In the genomic region with DNA sequence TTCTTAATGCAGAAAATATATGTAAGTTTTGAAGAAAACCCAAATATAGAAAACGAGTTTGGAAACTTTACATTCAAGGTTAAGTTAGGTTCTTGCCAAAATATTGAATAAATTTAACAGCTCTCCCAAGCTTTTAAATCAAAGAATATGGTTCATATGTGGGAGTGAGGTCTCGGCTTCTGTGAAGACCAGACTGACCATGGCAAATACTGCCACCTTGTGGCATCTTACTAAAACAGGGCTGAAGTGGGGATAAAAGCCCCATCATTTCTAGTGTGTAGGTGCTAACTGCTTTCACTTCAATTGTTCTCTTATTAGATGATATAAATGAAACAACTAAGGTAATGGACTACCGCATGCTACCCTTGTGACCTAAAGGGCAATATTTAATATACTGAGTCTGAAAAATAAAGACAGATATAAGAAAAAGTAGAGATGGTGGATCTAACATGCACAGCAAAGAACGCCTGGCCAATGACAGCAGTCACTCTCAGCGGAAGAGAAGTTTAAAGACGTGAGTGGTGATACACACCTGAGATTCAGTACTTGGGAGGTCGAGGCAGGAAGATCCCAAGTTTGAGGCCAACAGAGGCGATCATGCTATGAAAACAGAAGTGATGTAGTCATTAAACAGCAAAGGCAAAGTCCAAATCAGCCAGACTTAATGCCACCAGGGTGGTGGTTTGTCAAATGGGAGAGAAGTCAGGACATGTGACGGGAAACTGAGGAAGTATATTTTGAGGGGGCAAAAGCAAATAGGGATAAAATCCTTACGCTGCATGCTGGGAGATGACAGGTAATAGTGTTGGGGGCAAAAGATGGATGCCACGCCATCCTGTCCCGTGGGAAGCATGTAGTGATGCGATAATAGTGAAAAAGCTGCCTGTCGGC, we compare ENCODE assay signal across 8 mouse cellular contexts. TPM values are rescaled to one million over a fixed set of nuclear protein-coding genes. Genes with fewer than 3 reads are reported as not detected.
DNase-seq lines count a peak whose midpoint lies in the region; ATAC-seq and TF ChIP-seq lines count a peak whose summit lies in the region.

No protein-coding gene starts in this region.

- H3K27ac ChIP-seq in heart, adult 2 months, result no peak overlapping the region
- H3K27ac ChIP-seq in intestine, embryonic 14.5 days (ENCODE audit: low read depth), result no peak overlapping the region

- intact Hi-C loops in heart, adult 2 months (cut with DNase I), result no loop called here
- intact Hi-C loops in heart, postnatal 36 days (cut with DNase I), result loop anchor here (5.0 to 10.0 kb wide), 2 partner anchors 83 to 465 kb away; a partner anchor contains a TSS
- intact Hi-C loops in gastrocnemius, postnatal 36 days (cut with DNase I), result loop anchor here (5.0 to 10.0 kb wide), 2 partner anchors 343 to 465 kb away; a partner anchor contains a TSS

- no peak overlapping the region for H3K9ac ChIP-seq in heart, adult 2 months (ENCODE audit: low read depth, low read length)
- H3K9ac ChIP-seq in intestine, embryonic 14.5 days (ENCODE audit: low read length), result no peak overlapping the region

- H3K4me3 ChIP-seq in heart, adult 2 months, result no peak overlapping the region
- no peak overlapping the region for H3K4me3 ChIP-seq in intestine, embryonic 14.5 days (ENCODE audit: low read depth, low read length)

- peak; percentile 82 for TF ChIP-seq CTCF in heart, adult 2 months (IDR thresholded peaks at IDR 0.05)

- TF ChIP-seq POLR2A in heart, adult 2 months (IDR thresholded peaks at IDR 0.05; ENCODE audit: insufficient read depth, low read depth, low read length), result no peak

- ATAC-seq in intestine, embryonic 14.5 days (replicated peaks; ENCODE audit: low FRiP score, low TSS enrichment, low read depth), result no peak

- DNase-seq in heart, adult 2 months, result no peak
- no peak for DNase-seq in heart, postnatal 36 days
- DNase-seq in B cell, adult 2 months, result peak; percentile 18 to 33
- peak; percentile 28 for DNase-seq in T-cell, adult 2 months (ENCODE audit: low spot score)
- peak; percentile 47 for DNase-seq in intestine, embryonic 14.5 days (ENCODE audit: low spot score)
- DNase-seq in retina, postnatal 1 day, result peak; percentile 59
- no peak for DNase-seq in left cerebral cortex, adult 9 months (ENCODE audit: low spot score in 2 of 2)
- no peak for DNase-seq in gastrocnemius, postnatal 36 days

- H3K4me1 ChIP-seq in heart, adult 2 months (ENCODE audit: control insufficient read depth, insufficient read depth, low read length), result no peaks in the 10 kb centered on the region; the same call in 1 of the 2 replicates
- no peaks in the 10 kb centered on the region for H3K4me1 ChIP-seq in intestine, embryonic 14.5 days (replicated peaks; ENCODE audit: control insufficient read depth, insufficient read depth, low read length)

- 85% methylated on average over 14 of the region's 14 CpGs for WGBS in heart, adult 2 months
- WGBS in intestine, embryonic 14.5 days, result 86% methylated on average over 14 of the region's 14 CpGs

- H3K36me3 ChIP-seq in heart, adult 2 months (ENCODE audit: control insufficient read depth, insufficient read depth, low read length), result no peaks in the 10 kb centered on the region
- peaks cover 42% of the 10 kb centered on the region for H3K36me3 ChIP-seq in intestine, embryonic 14.5 days (ENCODE audit: control insufficient read depth, insufficient read depth, low read length)

- no peak overlapping the region for H3K4me2 ChIP-seq in intestine, embryonic 14.5 days (ENCODE audit: low read length)

- H3K79me2 ChIP-seq in heart, adult 2 months (replicated peaks; ENCODE audit: control insufficient read depth, insufficient read depth, low read length), result no peaks in the 10 kb centered on the region

- TF ChIP-seq EP300 in heart, adult 2 months (IDR thresholded peaks at IDR 0.05; ENCODE audit: insufficient read depth, low read depth, low read length), result no peak

- peaks cover 2% of the 10 kb centered on the region; the same call in 1 of the 2 replicates for H3K9me3 ChIP-seq in intestine, embryonic 14.5 days (ENCODE audit: control insufficient read depth, low read length)

- no peaks in the 10 kb centered on the region for H3K27me3 ChIP-seq in heart, adult 2 months (ENCODE audit: control insufficient read depth, insufficient read depth, low read length)
- H3K27me3 ChIP-seq in intestine, embryonic 14.5 days (replicated peaks; ENCODE audit: control insufficient read depth, insufficient read depth, low read length), result no peaks in the 10 kb centered on the region

RNA-seq across cellular contexts. Expression of a gene that starts 12.5 kb away (rescaled TPM):
- total RNA-seq in heart, adult 2 months (2021), result 10 to 100 TPM; 27.4 to 27.5 TPM
- polyA plus RNA-seq in heart, adult 2 months (2012; rRNA removed), result 17.3 and 25.0 TPM in 2 replicates
- total RNA-seq in heart, postnatal 36 days (2021), result 10 to 100 TPM; 25.7 to 28.3 TPM
- polyA plus RNA-seq in intestine, embryonic 14.5 days (2014; fragmentation: Nextera tagmentation; extraction: Ambion mirVana), result 157 and 162 TPM in 2 replicates
- total RNA-seq in gastrocnemius, postnatal 36 days (2021), result 1 to 10 TPM; 7.2 to 9.1 TPM

Comparison
In these comparisons a context has a peak if more than half of its experiments do, and no peak if none do; other contexts are left out.
1. DNase-seq: peak in B cell, adult 2 months (2 of 2), T-cell, adult 2 months (single experiment), intestine, embryonic 14.5 days (single experiment) and retina, postnatal 1 day (single experiment); none in heart, adult 2 months (0 of 2), heart, postnatal 36 days (0 of 2), left cerebral cortex, adult 9 months (0 of 2) and gastrocnemius, postnatal 36 days (0 of 2).